Mouse (Mus musculus) neural tube, embryonic 14.5 days (tissue): Measurements from ENCODE around the gene 4930486L24Rik. TPM values are rescaled to one million over a fixed set of nuclear protein-coding genes. Genes with fewer than 3 reads are reported as not detected.

Source experiments
- ATAC-seq: fragments of 200-750 bp; cut with Nextera tagmentation; 2 replicates; pipeline ENCODE4 v1.8.0; 2017; ENCODE audit warnings: low read depth, mild to moderate bottlenecking, moderate TSS enrichment, moderate library complexity
- H3K27ac ChIP-seq: fragments of 300-500 bp; sonication (generic); 2 replicates; pipeline ENCODE4 v1.5.1; 2014; ENCODE audit warnings: low read depth, mild to moderate bottlenecking, control low read depth, low read length, moderate library complexity, mixed read lengths
- H3K27me3 ChIP-seq: fragments of 300-500 bp; sonication (generic); 2 replicates; pipeline ENCODE4 v1.6.1; 2014; ENCODE audit warnings: low read length; ENCODE audit not compliant: control insufficient read depth, insufficient read depth
- H3K36me3 ChIP-seq: fragments of 300-500 bp; sonication (generic); 2 replicates; pipeline ENCODE4 v1.6.1; 2014; ENCODE audit warnings: low read length, mixed read lengths; ENCODE audit not compliant: control insufficient read depth, insufficient read depth
- H3K4me1 ChIP-seq: fragments of 300-500 bp; sonication (generic); 2 replicates; pipeline ENCODE4 v1.6.1; 2014; ENCODE audit warnings: low read length; ENCODE audit not compliant: control insufficient read depth, insufficient read depth
- H3K4me2 ChIP-seq: fragments of 300-500 bp; sonication (generic); 2 replicates; pipeline ENCODE4 v1.6.1; 2014; ENCODE audit warnings: mild to moderate bottlenecking, low read depth, low read length, control low read depth
- H3K4me3 ChIP-seq: fragments of 300-500 bp; sonication (generic); 2 replicates; pipeline ENCODE4 v1.5.1; 2014; ENCODE audit warnings: low read depth, low read length, control low read depth, mixed read lengths
- H3K9ac ChIP-seq: fragments of 300-500 bp; sonication (generic); replicated peaks from 2 replicates; pipeline ENCODE4 v1.6.1; 2014; ENCODE audit warnings: low read depth, mild to moderate bottlenecking, control low read depth, low read length, mixed read lengths
- H3K9me3 ChIP-seq: fragments of 300-500 bp; sonication (generic); 2 replicates; pipeline ENCODE4 v1.6.1; 2016; ENCODE audit warnings: low read length; ENCODE audit not compliant: control insufficient read depth
- WGBS: fragments of 180-500 bp; shearing (Covaris S2); extraction: QIAGEN DNeasy Blood & Tissue Kit; methylation state at CpG from one replicate; pipeline ENCODE4 v1.1.7; 2014; 5-methylcytosine and 5-hydroxymethylcytosine counted together
- polyA plus RNA-seq: library from polyadenylated mRNA; unstranded; fragments of >200 nt; fragmentation: Nextera tagmentation; extraction: Ambion mirVana; gene quantifications from 2 replicates; pipeline ENCODE4 v1.2.1, GENCODE M21; 2014

4930486L24Rik gene
- polyA plus RNA-seq, 1 experiment from 2014 or later: not detected

DNA sequence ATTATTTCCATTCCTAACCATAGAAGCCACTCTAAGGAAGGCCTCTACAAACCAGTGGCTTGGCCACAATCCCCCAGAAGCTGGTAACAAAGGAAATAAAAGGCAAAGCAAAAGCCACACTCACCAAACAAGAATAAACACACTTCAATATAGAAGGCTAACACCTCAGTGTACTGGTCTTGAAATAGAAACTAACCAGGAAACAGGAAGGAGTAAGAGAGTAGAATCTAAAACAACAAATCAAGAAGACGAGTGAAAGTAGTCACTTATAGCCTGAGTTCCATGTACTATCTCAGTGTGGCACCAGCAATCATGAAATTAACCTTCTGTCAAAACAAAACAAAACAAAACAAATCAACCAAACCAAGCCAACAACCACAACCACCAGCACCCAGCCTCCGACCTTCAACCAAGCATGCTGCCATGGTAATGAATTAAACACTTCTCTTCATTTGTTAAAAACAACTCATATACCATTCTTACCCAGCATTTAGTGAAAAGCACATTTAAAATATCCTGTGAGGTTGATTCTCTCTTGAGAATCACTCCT is 24.8 kb downstream of the 4930486L24Rik start:
- no peak overlapping the region for H3K4me3 ChIP-seq

GRCm38 (mm10) chr13:60826052-60826451 is 38.2 kb downstream of the 4930486L24Rik start:
- Histone ChIP-seq H3K27me3 (no peaks in the 10 kb centered on the region), H3K4me3 (no peak overlapping the region), H3K9me3 (no peaks in the 10 kb centered on the region), H3K9ac (no peak overlapping the region), H3K27ac (no peak overlapping the region), H3K4me1 (no peaks in the 10 kb centered on the region), H3K4me2 (no peak overlapping the region), H3K36me3 (no peaks in the 10 kb centered on the region)
- ATAC-seq: no peak
- 67% methylated on average over 3 of the region's 3 CpGs for WGBS

More for the DNA sequence above, 24.8 kb downstream of the 4930486L24Rik start:
- Histone ChIP-seq H3K4me1 (no peaks in the 10 kb centered on the region), H3K9me3 (no peaks in the 10 kb centered on the region), H3K9ac (no peak overlapping the region), H3K27ac (no peak overlapping the region), H3K27me3 (no peaks in the 10 kb centered on the region), H3K4me2 (no peak overlapping the region), H3K36me3 (no peaks in the 10 kb centered on the region)
- 83% methylated on average over 2 of the region's 2 CpGs for WGBS
- ATAC-seq: no peak

DNA sequence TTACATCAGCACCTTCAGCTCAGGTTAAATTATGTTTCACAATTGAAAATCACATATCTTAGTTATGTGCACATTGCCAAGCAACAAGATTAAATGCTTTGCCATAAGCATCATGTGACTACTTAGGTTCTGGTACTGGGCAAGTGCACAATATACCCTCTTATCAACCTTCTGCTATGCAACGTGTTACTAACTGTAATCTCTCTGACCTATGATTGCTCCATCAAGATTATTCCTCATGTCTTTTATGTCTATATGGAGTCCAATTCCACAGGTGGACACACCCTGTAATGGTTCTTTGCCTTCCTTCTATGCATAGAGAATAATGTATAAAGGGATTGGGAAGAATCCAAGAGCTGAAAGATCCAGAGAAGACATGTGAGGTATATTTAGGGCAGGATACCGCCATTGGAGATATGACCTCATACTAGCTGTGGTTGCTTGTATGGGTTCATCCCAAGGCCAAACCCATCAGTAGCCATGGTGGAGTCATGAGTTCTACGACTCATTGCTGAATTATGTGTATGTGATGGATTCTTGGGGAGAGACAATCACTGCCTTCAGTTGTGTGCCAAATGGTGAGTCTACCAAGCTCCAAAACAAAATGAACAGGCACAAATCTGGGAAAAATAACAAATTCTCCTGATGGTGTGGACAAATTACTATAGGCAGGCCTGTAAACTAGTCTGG is 43.6 kb downstream of the 4930486L24Rik start:
- Histone ChIP-seq H3K36me3 (no peaks in the 10 kb centered on the region), H3K4me3 (no peak overlapping the region), H3K4me1 (no peaks in the 10 kb centered on the region), H3K9me3 (no peaks in the 10 kb centered on the region), H3K9ac (no peak overlapping the region), H3K27ac (no peak overlapping the region), H3K27me3 (no peaks in the 10 kb centered on the region), H3K4me2 (no peak overlapping the region)
- 69% methylated on average over 3 of the region's 3 CpGs for WGBS
- ATAC-seq: no peak

DNA sequence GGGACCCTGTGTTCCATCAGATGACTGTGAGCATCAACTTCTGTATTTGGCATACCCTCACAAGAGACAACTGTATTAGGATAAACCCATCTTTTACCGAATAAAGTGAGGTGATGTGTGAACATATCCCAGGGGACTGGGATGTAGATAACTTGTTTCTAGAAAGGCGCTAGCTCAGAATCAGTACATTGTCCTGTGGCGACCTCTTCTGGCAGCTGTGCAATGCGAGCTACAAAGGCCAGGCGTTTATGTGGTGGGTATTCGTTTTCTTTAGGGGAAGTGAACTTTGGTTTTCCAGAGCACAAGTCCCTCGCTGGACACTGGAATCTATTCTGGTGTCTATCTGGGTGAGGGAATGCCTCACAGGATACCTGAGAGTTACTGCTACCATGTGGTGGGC is 44.8 kb downstream of the 4930486L24Rik start:
- H3K27ac ChIP-seq: no peak overlapping the region
- no peak overlapping the region for H3K4me2 ChIP-seq
- H3K9me3 ChIP-seq: no peaks in the 10 kb centered on the region
- 14% methylated on average over 7 of the region's 7 CpGs for WGBS
- H3K27me3 ChIP-seq: no peaks in the 10 kb centered on the region
- no peak for ATAC-seq
- no peak overlapping the region for H3K4me3 ChIP-seq
- H3K36me3 ChIP-seq: no peaks in the 10 kb centered on the region
- no peak overlapping the region for H3K9ac ChIP-seq
- H3K4me1 ChIP-seq: no peaks in the 10 kb centered on the region

DNA sequence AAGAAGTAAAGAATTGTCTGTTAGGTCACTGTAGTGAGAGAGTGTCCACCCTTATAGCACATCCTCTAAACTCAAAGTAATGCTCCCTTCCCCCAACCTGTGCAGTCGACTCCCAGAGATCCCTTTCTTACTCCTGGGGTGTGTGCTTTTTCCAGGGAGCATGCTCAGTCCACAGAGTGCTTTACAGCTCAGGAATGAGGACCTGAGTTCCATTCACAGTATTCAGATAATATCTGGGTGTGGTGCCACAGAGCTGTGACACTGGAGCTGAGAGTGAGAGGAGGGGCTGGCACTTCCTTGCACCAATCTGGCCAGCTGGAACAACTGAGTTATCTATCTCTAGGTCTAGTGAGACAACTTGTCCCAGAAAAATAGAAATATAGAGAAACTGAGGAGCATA is 50.6 kb downstream of the 4930486L24Rik start:
- ATAC-seq: no peak
- WGBS: 79% methylated on average over 1 of the region's 1 CpGs
- H3K36me3 ChIP-seq: no peaks in the 10 kb centered on the region
- no peak overlapping the region for H3K27ac ChIP-seq
- H3K4me3 ChIP-seq: no peak overlapping the region
- H3K4me1 ChIP-seq: no peaks in the 10 kb centered on the region
- no peak overlapping the region for H3K9ac ChIP-seq
- no peak overlapping the region for H3K4me2 ChIP-seq
- H3K9me3 ChIP-seq: no peaks in the 10 kb centered on the region
- H3K27me3 ChIP-seq: no peaks in the 10 kb centered on the region

DNA sequence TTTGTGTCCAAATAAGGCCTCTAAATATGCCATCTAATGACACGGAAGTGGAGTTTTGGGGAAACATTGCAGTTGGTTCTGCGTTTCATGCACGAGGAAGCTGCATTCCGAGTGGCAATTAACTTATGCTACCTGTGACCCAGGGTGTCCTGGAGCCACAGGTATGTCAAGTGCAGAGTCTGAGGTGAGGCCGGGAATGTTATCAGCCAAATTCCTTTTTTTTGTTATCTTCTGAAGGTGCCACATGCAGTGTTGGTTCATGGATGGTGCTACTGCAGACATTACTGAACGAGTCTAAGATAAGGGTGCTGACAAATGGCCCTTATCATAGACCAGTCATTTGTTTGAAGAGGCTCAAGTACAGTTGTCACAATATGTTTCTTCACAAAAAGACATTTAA is 51.5 kb downstream of the 4930486L24Rik start:
- H3K27me3 ChIP-seq: no peaks in the 10 kb centered on the region
- H3K9ac ChIP-seq: no peak overlapping the region
- no peaks in the 10 kb centered on the region for H3K9me3 ChIP-seq
- no peak overlapping the region for H3K27ac ChIP-seq
- WGBS: 92% methylated on average over 6 of the region's 6 CpGs
- no peak overlapping the region for H3K4me3 ChIP-seq
- no peak for ATAC-seq
- no peaks in the 10 kb centered on the region for H3K36me3 ChIP-seq
- H3K4me2 ChIP-seq: no peak overlapping the region
- no peaks in the 10 kb centered on the region for H3K4me1 ChIP-seq

DNA sequence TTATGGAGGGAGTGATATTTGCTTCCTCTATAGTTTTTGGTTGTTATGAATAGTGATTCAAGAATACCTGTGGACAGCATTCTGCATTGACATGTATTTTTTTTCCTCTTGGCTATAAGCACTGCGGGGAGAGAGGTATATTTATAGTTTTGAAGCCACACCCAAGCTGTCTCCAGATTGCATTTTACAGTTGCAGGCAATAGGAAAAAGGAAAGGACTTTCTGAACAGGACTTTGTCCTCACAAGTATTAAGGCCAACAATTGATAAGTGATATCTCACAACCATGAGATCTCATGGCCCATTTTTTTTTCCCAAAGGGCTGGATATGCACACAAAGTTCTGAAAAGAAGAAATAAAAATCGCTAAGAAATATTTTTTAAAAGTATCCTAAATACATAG is 54.6 kb downstream of the 4930486L24Rik start:
- Histone ChIP-seq H3K4me1 (no peaks in the 10 kb centered on the region), H3K27ac (no peak overlapping the region), H3K9ac (no peak overlapping the region), H3K4me3 (no peak overlapping the region), H3K4me2 (no peak overlapping the region), H3K9me3 (no peaks in the 10 kb centered on the region), H3K27me3 (no peaks in the 10 kb centered on the region), H3K36me3 (no peaks in the 10 kb centered on the region)
- WGBS: 73% methylated on average over 2 of the region's 2 CpGs
- ATAC-seq: no peak

DNA sequence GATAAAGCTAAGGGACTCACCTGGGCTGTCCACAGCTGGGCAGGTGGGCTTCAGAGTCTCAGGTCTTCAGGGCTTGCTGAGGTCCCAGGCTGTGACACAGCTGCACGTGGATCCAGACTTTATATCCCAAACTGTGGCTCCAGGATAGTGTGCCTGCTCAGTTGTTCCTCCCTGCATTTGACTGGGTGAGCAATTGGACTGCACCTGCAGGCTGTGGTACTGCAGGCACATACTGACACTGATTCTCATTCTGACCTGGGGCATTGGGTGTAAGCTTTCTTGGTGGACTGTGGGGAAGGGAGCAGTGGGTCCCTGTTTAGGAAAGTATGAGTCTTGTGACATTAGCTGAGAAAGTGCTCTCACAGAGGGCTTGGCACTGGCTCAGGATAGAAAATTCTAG is 61.5 kb downstream of the 4930486L24Rik start, which contains the start of gene Ctsll3:
Ctsll3 (minus strand) TSS at position 101 of the 400 bp plus-strand sequence.
- WGBS: 68% methylated on average over 1 of the region's 1 CpGs
- Histone ChIP-seq H3K4me1 (no peaks in the 10 kb centered on the region), H3K27ac (no peak within 1 kb of the TSS), H3K27me3 (no peaks in the 10 kb centered on the region), H3K4me2 (no peak within 1 kb of the TSS), H3K4me3 (no peak within 1 kb of the TSS), H3K9ac (no peak within 1 kb of the TSS), H3K36me3 (no peaks in the 10 kb centered on the region), H3K9me3 (no peaks in the 10 kb centered on the region)
- ATAC-seq: no peak
